Mouse (Mus musculus) heart, adult 2 months (tissue): ENCODE measurements at regions not wholly inside any gene's neighbourhood (a gene's known extent, or its start where the extent isn't known, plus 50 kb on each side); places are given as distances from the start of the nearest gene placed in this dataset.

ENCODE experiments used
- CTCF ChIP-seq: fragments of 200-600 bp; IDR thresholded peaks from 2 replicates; pipeline ENCODE4 v1.8.1; 2022; ENCODE audit warnings: antibody characterized with exemption, mild to moderate bottlenecking, moderate library complexity
- POLR2A ChIP-seq: fragments of 200-500 bp; IDR thresholded peaks from 2 replicates; pipeline ENCODE4 v1.6.1; 2011; ENCODE audit warnings: mild to moderate bottlenecking, low read depth, low read length, control low read depth; ENCODE audit not compliant: insufficient read depth

GRCm38 (mm10) chr14:101997535-101997934, 267.8 kb downstream of the Lmo7 start:
- TF ChIP-seq POLR2A: no peak
- TF ChIP-seq CTCF: no peak
